Mouse (Mus musculus) olfactory bulb, adult 2 months (tissue): ENCODE data around the gene Galnt7. TPM values are rescaled to one million over a fixed set of nuclear protein-coding genes. Genes with fewer than 3 reads are reported as not detected.
A peak's percentile ranks its signal among the peaks of the same experiment; 100 is the strongest.
"Not testable (repeated sequence)": the region's sequence is repeated elsewhere in the genome, so short reads cannot be mapped to it uniquely, and the experiment has no call there.

ENCODE experiments used
- H3K27ac ChIP-seq: fragments of 200-500 bp; 2 replicates; pipeline ENCODE4 v1.5.1; 2012; ENCODE audit warnings: low read depth, low read length; ENCODE audit not compliant: insufficient read depth
- H3K4me1 ChIP-seq: fragments of 200-500 bp; 2 replicates; pipeline ENCODE4 v1.6.1; 2012; ENCODE audit warnings: low read length; ENCODE audit not compliant: control insufficient read depth, insufficient read depth
- H3K4me3 ChIP-seq: fragments of 200-500 bp; 2 replicates; pipeline ENCODE4 v1.5.1; 2012; ENCODE audit warnings: mild to moderate bottlenecking, low read depth, low read length, moderate library complexity; ENCODE audit not compliant: insufficient read depth
- CTCF ChIP-seq: fragments of 200-500 bp; IDR thresholded peaks from 2 replicates; pipeline ENCODE4 v1.5.1; 2012; ENCODE audit warnings: low read depth, mild to moderate bottlenecking, low read length, moderate library complexity; ENCODE audit not compliant: insufficient read depth
- POLR2A ChIP-seq: fragments of 200-500 bp; IDR thresholded peaks from 2 replicates; pipeline ENCODE4 v1.6.1; 2012; ENCODE audit warnings: mild to moderate bottlenecking, low read depth, low read length, moderate library complexity; ENCODE audit not compliant: insufficient read depth
- WGBS: fragments of 180-500 bp; shearing (Covaris S2); methylation state at CpG from one replicate; pipeline ENCODE4 v1.1.7; 2018; 5-methylcytosine and 5-hydroxymethylcytosine counted together
- polyA plus RNA-seq: library from polyadenylated mRNA; stranded (reverse); fragments of >200 nt; gene quantifications from 2 replicates; pipeline ENCODE4 v1.2.4, GENCODE M21; 2012; ENCODE audit warnings: low replicate concordance; ENCODE audit not compliant: missing spikeins, insufficient read depth, insufficient read length

Galnt7 gene
- polyA plus RNA-seq, 1 experiment, result not detected

- TF ChIP-seq POLR2A, result peak; percentile 13; the same call in 1 of the 2 replicates
- no peak for TF ChIP-seq CTCF
- WGBS, result 4% methylated on average over 94 of the region's 96 CpGs
These were observed 140.4 kb downstream of the Galnt7 start for GRCm38 (mm10) chr8:57512141-57513056.

GRCm38 (mm10) chr8:57511316-57512118 lies 141.3 kb downstream of the Galnt7 start, which contains the start of gene Hmgb2:
Gene Hmgb2 (plus strand): TSS chr8:57511907.
- Histone ChIP-seq H3K4me1 (0 out of 2 replicates have a peak, but pooled peaks cover 6% of the 10 kb centered on the region), H3K4me3 (peak within 1 kb of the TSS; percentile 88), H3K27ac (peak within 1 kb of the TSS; percentile 67; the same call in 1 of the 2 replicates)
- WGBS, result under 1% methylated on average over 63 of the region's 63 CpGs
- TF ChIP-seq CTCF (0 out of 2 replicates have a peak, but pooled peaks have one; percentile 13), POLR2A (peak; percentile 80)

More at GRCm38 (mm10) chr8:57512141-57513056, 140.4 kb downstream of the Galnt7 start:
- Histone ChIP-seq H3K4me1 (0 out of 2 replicates have a peak, but pooled peaks cover 6% of the 10 kb centered on the region), H3K27ac (peak overlapping the region; percentile 67; the same call in 1 of the 2 replicates), H3K4me3 (peak overlapping the region; percentile 88)

- Histone ChIP-seq H3K27ac (no peak overlapping the region), H3K4me1 (0 out of 2 replicates have a peak, but pooled peaks cover 6% of the 10 kb centered on the region), H3K4me3 (peak overlapping the region; percentile 74)
- 1% methylated on average over 31 of the region's 31 CpGs for WGBS
- TF ChIP-seq CTCF, result no peak
These were observed 142.0 kb downstream of the Galnt7 start for GRCm38 (mm10) chr8:57510791-57511315.

- 92% methylated on average over 4 of the region's 4 CpGs for WGBS
- TF ChIP-seq POLR2A, result no peak
- TF ChIP-seq CTCF, result no peak
These were observed 144.2 kb downstream of the Galnt7 start for GRCm38 (mm10) chr8:57508657-57509056.

GRCm38 (mm10) chr8:57507556-57508063 lies 145.2 kb downstream of the Galnt7 start:
- H3K4me1 ChIP-seq, result 0 out of 2 replicates have a peak, but pooled peaks cover 6% of the 10 kb centered on the region
- WGBS, result 84% methylated on average over 4 of the region's 4 CpGs
- no peak overlapping the region for H3K4me3 ChIP-seq
- H3K27ac ChIP-seq, result no peak overlapping the region
- TF ChIP-seq CTCF (no peak), POLR2A (no peak)

More at GRCm38 (mm10) chr8:57508657-57509056, 144.2 kb downstream of the Galnt7 start:
- H3K4me3 ChIP-seq, result no peak overlapping the region
- H3K4me1 ChIP-seq, result 0 out of 2 replicates have a peak, but pooled peaks cover 6% of the 10 kb centered on the region
- no peak overlapping the region for H3K27ac ChIP-seq

- H3K4me1 ChIP-seq, H3K4me3 ChIP-seq, H3K27ac ChIP-seq: not testable (repeated sequence)
- WGBS, result 94% methylated on average over 1 of the region's 1 CpGs
These were observed 147.3 kb downstream of the Galnt7 start for GRCm38 (mm10) chr8:57505500-57505899.

- 55% methylated on average over 5 of the region's 5 CpGs for WGBS
- Histone ChIP-seq H3K27ac (no peak overlapping the region), H3K4me3 (no peak overlapping the region), H3K4me1 (no peaks in the 10 kb centered on the region)
- TF ChIP-seq POLR2A (no peak), CTCF (no peak)
These were observed 149.2 kb downstream of the Galnt7 start for GRCm38 (mm10) chr8:57503641-57504040.

GRCm38 (mm10) chr8:57498847-57499511 lies 153.9 kb downstream of the Galnt7 start:
- Histone ChIP-seq H3K4me1 (peaks cover 2% of the 10 kb centered on the region; the same call in 1 of the 2 replicates), H3K4me3 (no peak overlapping the region), H3K27ac (no peak overlapping the region)
- TF ChIP-seq CTCF (no peak), POLR2A (no peak)
- WGBS, result 23% methylated on average over 17 of the region's 17 CpGs

- Histone ChIP-seq H3K4me1 (peaks cover 2% of the 10 kb centered on the region; the same call in 1 of the 2 replicates), H3K4me3 (no peak overlapping the region), H3K27ac (no peak overlapping the region)
- no peak for TF ChIP-seq POLR2A
- TF ChIP-seq CTCF, result no peak
- WGBS, result 29% methylated on average over 8 of the region's 8 CpGs
These were observed 154.4 kb downstream of the Galnt7 start for GRCm38 (mm10) chr8:57498494-57498846.
